Mouse (Mus musculus): Measurements from ENCODE around the gene Gabra5. TPM values are rescaled to one million over a fixed set of nuclear protein-coding genes. Genes with fewer than 3 reads are reported as not detected.

Gene Gabra5
- not detected for total RNA-seq (2021)

DNA sequence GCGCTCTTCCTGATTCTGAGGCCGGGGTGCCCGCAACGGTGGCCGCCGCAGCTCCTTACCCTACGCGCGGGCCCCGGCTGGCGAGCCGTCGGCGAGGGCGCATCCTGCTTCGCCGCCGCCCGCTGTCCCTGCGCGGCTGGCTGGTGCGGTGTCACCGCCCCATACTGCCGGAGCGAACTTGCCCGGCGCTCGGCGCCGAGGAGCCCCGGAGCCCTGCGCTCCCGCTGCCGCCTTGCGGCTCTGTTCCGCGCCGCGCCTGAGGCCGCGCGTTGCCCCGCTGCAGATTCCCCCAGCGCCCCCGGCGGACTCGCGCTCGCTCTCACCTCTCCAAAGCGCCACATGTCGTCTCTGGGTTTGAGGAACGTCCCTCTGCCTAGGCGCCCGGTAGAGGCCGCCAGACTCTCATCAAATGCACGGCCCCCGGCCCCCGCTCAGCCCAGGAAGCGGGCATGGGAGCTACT lies at the start of gene Gabra5:
Gene Gabra5, minus strand, starts transcription at position 379 of the 461 bp plus-strand sequence.
- DNase-seq: peak; percentile 7

DNA sequence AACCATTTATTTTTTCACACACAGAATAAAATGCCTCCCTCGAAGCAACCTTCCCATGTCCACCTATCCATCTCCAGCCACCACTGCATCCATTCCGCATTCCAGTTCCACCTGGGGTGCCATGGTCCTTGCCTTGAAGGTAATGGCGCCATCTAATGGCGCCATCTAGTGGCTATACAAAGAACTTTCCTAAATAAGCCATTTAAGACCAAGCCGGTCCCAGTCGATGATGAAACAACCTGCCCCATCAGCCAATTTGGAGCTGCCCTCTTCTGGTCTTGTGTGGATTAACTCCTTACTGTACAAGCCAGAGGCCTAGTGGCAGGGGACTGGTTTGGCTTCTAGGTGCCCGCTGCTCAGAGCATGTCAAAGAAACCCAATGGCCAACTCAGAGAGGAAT lies 28.7 kb upstream of the Gabra5 start:
- DNase-seq: no peak

DNA sequence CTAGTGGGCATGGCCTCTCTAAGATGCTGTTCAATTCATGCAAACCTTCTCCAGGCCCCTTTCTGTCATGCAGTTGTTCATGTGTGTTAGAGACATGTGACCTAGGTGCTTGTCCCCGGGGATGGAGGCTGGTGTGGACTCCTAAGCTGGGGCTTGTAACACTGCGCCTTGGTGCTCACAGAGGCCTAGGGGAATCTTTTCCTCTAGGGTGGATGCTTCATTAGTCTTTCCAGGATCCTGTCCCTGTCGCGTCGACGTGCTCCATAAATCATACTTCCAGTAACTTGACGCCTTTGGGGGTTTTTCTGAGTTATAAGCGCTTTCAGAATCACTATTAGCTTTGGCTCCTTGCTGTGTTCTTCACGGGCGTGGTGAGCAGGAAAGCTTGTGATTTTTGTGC lies 22.8 kb upstream of the Gabra5 start:
- no peak for DNase-seq

DNA sequence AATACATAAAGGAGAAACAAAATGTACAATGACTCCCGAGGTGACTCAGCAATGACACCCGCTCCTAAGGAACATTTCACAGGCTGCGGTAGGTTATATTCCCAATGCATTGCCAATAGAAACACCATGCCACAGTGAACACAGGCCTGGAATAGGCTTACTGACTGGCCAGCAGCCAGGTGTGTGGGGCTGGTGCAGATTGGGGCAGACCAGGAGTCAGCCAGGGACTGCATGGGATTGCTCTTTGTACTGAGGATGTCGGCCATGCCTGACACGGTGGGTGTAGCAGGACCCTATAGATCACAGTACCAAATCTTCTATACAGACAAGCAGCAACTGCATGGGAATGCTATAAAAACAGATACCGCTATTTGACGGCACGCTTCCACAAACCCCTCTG lies 20.1 kb upstream of the Gabra5 start:
- DNase-seq: no peak

DNA sequence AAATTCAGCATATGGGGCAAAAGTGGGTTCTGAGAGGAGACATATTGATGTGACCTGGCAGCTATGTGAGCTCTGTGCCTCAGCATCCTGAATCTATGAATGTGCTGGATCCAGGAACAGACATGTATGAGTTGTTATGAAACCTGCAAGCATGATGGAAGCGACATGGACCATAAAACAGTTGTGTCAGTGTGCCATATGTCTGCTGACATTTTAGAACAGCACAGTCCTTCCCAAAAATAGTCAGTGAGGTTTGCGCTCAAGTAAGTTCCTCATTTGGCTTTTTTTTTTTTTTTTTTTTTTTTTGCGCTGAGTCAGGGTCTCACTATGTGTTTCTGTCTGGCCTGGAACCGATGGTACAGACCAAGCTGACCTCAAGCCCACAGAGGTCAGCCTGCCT lies 19.6 kb upstream of the Gabra5 start:
- no peak for DNase-seq

DNA sequence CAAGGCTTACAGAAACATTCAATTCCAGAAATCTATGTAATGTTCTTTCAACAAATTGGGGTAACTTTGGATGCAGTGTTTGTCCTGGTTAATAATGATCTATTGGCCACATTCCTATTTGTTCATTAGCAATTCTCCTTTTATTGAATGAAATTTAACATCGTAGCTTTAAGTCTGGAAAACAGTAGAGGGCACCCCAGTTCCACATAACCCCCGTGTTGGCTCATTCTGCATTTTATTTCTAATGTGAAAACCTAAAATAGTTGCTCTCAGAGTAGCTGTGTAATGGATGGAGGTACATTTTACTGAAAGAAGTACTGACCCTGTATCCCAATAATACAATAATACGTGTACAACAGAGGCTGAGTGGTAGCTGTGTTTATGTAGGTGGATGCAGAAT lies 3.1 kb upstream of the Gabra5 start:
- no peak for DNase-seq

DNA sequence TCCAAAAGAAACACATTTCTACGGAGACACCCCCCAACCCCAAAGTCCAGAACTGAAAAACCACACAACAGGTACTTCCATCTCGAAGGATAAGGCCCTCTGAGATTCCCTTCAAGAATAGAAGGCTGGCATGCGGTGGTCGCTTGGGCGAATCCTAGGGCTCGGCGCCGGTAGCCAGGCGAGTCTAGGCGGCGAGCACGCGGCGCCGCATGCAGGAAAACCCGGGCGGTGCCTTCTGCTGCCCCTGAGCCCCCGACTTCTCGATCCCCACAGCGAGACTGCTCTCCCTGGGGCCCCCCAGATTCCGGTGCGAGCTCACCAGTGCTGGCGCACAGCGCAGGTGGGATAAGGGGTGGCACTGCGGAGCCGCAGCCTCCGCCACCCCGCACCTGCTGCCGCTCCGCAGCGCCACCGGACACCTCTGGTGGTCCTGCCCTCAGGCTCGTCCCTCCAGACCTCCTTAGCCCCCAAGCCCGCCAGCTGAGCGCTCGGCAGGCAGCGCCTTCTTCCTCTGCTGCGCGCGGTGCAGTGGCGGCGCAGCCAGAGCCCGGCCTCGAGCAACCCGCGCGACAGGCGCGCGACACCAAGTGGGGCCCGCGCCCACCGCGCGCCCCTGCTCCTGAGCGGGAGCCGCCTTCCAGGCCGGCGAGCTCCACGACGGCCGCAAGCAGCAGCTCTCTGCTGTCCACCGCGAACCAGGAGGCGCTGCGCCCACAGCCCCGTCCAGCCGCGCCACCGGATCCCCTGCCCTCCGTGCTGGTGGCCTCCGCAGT lies 813 bp downstream of the Gabra5 start:
- no peak for DNase-seq

DNA sequence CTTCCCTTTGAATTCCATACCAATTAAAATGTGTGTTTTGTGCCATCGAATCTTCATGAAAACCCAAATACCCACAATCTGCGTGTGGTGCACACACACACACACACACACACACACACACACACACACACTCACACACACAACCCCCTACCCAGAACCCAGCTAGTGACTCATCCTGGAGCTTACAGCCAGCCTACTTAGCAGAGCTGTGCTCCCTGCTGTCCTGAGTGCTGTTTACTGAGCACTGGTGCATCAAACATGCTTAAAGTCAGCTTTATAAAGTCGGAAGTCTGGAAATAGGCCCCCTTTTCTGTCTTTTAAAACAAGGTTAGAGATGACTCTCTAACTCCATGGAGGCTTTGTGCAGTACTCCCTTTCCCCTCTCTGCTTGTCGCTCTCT lies 7.0 kb downstream of the Gabra5 start:
- DNase-seq: no peak

DNA sequence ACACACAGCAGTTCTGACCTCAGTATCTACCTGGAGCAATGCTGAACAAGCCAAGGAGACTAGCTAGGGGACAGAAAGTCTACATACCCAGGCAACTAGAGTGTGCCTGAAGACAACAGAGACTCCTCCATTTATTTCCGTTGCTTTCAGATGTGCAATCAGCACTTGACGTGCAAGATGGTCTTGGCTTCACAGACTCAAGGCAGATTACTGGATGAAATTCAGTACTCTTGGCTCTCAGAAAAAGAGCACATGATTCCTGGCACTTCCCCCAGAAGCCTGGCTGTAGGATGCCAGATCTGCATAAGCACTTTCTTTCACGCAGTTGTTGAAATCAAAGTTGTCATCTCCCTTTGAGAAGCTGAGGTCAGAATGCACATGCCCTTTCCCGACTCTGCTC lies 18.1 kb downstream of the Gabra5 start:
- DNase-seq: no peak

DNA sequence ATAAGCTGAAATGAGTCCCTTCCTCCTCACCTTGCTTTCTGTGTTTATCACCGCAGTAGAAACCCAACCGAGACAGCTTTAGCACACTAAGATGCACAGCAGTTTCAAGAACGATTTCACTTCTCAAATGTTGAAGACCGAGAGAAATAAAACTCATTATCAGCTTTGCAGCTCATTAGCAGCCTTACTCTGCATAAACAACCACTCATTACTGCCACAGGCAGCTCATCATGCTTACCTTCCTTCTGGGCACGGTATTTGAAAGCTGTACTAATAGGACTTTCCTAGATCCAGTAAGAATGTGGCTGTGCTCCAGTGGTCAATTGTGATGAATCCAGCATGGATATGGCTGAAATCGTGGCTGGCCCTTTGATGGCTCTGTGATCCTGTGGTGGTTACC lies 23.0 kb downstream of the Gabra5 start:
- DNase-seq: no peak

DNA sequence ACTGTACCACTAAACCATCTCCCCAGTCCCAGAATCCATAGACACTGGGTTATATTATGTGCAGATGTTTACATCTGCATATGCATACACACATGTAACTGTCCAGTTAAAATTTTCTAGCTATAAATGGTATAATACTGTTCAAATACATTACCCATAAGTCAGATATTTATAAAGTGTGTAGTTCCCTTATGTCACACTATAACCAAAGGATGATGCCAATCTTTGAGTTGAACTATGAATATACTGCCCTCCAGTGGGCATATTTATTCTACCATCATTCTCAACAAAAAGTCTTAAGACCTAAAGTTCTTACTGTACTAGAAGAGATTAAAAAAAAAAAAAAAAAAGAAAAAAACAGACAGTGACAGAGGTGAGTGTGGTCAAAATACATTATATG lies 27.0 kb downstream of the Gabra5 start:
- DNase-seq: no peak

DNA sequence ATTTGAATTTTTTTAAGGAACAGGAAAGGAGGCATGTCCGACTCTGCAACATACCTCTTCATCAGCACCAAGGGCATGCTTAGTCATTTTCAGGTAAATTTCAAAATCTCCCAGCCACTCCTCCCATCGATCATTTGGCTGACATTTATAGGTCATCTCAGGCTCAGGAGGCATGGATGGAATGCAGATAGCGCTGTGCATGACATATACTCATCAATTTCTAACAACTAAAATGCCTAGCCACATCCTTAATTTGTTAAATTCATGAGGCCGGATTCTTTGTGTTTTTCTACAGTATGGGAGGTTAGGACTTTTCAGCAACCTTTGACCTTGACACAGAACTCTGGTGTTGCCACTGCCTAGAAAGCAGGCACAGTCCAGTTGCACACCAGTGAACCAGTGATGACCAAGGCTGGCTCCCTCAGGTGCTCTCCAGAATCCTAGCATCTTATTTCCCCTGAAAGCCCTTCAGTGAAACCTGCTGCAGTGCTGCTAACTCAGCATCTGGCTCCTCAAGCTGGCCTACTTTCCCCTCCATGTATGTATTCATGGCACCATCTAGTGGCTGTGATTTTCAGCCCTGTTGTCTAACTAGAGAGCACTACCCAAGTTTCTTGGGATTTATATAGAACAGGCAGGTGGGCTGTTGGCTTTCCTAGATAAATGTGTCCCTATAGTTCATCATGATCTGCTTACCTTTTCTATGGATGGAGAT lies 35.9 kb downstream of the Gabra5 start:
- DNase-seq: peak; percentile 50

DNA sequence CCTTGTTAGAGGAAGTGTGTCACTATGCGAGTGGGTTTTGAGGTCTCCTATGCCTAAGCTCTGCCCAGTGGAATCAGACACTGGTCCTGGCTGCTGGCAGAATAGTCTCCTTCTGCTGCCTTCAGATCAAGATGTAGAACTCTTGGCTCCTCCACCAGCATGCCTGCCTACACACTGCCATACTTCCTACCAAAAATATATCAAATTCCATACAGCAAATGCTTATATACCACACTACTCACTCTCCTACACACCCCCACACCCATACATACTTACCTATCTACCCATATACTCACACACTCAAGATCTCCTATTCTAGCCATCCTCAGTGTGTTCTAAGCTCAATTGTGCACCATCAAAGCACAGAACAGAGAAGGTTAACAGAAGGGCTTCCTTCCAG lies 38.5 kb downstream of the Gabra5 start:
- no peak for DNase-seq

DNA sequence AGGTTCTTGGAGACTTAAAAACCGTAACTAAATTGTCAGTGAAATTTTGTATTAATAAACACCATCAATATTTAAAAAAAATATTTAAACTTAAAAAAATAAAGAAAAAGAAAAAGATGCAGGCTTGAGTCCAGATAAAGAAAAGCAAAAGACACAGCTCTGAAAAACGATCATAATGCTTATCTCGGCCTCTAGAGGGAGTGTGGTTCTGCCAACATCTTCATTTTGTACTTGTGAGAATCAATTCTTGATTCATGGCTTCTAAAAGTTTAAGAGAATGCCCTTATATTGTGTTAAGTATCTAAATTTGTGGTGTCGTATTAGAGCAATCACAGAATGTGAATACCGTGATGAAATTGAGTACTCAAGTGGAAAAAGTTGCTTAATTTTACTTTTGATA lies 49.5 kb downstream of the Gabra5 start:
- DNase-seq: no peak

DNA sequence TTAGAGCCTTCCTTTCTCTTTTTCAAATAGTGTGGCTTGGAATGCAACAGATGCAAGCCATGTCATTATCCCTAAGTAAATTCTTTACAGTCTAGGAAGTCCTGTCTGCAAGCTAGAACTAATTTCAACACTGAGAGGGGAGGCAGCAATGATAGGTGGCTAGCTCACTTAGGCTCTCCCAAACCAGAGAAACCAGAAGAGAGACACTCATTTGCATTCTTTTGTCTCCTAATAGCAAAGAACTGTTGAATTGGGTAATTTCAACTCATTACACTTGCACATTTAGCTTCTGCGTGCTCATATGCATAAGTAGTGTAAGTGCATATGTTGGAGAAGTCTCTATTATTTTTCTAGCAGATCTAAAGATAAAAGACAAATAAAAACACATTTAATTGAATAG lies 61.6 kb downstream of the Gabra5 start:
- no peak for DNase-seq

DNA sequence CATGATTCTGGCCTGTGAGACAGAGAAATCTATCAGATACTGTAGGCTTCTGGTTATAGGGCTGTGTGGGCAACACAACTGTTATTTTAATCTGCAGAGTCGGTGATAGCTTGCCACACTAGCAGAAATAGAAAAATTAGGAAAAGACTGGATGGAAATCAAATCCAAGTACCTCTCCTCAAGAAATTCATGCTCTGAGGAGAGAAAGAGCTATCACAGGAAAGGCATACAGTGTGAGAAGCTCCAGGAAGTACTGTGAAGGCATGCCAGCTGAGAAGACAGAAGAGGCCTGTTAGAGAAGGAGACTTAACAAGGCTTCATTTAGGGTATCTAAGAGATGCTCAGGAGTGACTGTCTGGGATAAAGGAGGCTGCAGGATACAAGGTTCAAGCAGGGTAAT lies 87.2 kb downstream of the Gabra5 start:
- no peak for DNase-seq

DNA sequence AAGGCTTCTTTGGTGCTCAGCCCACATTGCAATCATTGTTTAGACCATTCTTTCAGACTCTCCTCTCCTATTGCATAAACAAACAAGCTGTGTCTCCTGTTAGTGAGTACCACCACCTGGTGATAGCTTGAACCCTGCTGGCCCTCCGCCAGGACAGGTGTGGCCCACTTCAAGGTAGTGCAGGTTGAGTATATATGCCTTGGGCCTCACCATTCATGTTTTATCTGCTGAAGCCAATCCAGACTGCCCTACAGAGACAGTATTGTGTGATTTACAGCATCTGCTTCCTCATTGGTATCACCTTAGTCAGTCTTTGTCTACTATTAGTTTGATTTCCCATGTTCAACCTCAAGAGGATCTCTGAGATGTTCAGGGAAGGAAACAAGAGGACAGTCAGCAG lies 88.8 kb downstream of the Gabra5 start:
- DNase-seq: no peak

DNA sequence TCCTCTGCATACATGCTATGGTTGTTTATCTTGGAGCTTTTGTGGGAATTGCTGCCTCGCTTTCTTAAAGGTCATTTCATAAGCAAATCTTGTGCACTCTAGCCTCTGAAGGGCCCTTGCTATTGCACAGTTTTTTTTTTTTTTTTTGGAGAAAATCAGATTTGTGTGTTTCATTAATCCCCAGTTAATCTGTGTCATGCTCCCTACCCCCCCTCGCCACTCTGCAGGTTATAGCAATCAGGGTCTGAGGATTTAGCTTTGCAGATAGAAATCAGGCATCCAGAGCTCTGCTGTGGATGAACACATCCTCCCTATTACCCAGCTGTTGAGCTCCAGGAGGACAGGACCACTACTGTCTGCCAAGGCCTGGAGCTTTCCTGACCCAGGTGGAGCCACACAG lies 90.5 kb downstream of the Gabra5 start, which contains the start of gene Gabrb3:
Gene Gabrb3, plus strand, starts transcription at position 301 of the 400 bp plus-strand sequence.
- DNase-seq: no peak

DNA sequence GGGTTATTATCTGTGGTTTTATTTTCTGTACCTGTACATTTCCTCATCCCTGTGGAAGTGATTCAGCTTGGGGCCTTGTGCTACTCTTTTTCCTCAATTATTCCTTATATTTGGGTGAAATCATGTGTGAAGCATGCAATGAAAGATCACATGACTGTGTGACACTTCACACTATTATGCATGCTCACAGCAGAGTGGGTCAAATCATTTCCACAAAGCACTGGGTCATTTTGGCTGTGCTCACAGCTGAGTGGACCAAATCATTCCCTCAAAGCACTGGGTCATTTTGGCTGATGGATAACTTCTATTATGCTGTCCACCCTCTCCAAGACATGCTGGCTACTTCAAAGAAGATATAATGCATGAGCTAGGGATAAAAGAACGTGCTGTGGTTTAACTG lies 97.0 kb downstream of the Gabra5 start:
- no peak for DNase-seq

DNA sequence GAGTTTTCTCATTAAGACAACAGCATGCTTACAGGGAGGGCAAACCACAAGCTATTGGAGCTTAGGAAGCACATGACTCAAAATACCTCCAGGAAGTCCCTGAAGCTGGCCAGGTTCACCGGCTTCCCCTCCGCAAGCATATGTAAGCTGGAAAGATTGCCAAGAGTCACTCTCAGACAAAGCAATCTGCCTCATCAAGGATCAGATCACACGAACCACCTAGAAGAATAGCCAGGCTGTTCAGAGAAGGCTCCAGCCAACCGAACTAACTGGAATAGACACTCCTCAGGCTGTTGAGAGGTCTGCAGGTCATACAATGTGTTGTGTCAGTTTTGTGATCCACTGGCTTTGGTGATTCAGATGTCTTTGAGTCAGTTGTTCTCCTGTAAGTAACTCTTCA lies 98.7 kb downstream of the Gabra5 start:
- DNase-seq: no peak

DNA sequence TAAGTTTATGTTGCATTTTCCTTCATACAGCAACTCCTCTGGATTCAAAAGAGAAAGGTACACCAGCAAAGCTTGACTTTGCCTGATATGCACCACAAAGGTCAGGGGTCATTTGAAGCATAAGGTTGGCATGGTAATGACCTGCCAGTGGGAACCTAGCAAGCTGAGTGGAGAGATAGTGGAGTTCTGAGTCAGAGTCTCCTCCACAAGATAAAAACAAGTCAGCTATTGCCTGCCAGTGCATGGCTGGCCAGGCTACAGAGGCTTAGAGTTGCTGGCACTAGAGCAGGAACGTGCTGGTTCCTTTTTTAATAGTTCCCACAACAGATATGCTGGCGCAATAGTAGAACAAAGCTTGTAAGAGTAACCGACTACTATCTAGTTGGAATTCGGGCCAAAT lies 116.3 kb downstream of the Gabra5 start:
- DNase-seq: no peak

DNA sequence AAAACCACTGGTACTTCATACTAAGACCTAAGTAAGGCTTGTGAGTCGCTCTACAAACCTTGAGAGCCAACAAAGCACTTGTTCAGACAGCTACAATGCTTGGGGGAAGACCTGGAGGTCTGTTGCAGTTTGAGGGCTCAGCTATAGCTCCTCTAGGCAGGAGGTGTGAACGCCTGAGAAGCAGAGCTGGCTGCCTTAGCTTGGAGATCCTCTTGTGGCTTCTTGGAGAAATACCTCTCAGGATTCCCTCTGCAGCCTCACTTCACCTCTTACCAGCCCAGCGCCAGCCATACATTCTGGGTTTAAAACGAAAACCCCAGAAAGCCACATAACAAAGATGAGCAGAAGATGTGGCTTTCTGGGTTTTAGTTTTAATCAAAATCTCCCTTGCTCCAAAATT lies 119.8 kb downstream of the Gabra5 start:
- no peak for DNase-seq

DNA sequence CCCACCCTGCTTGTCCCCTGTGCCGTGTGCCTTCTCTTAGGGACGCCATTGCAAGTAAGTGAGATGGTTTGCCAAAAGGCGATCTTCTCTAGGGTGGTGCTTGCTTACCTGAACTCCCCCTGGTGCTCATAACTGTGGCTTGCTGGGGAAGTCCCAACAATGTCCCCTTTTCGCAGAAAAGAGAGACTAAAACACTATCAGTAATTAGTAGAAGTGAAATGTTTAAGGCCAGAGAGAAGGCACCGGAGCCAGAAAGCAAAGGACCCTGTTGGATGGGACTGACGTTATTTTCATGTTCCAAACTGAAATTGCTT lies 122.6 kb downstream of the Gabra5 start:
- no peak for DNase-seq

All from heart, postnatal 4 days (tissue).